Mouse (Mus musculus) cerebellum, postnatal 36 days (tissue): ENCODE results near the gene Fam129b.
A peak's percentile ranks its signal among the peaks of the same experiment; 100 is the strongest.
"Not testable (repeated sequence)": the region's sequence is repeated elsewhere in the genome, so short reads cannot be mapped to it uniquely, and the experiment has no call there.

Experiments
- DNase-seq, 2 experiments: peaks; one replicate each; pipeline ENCODE4 v3.0.0; 2021 to 2022; ENCODE audit warnings: mixed read lengths in 2 of 2

The Fam129b gene

GRCm38 (mm10) chr2:32875675-32876489 lies at the start of gene Fam129b:
Fam129b (plus strand) TSS chr2:32876114.
- DNase-seq, result peak; percentile 72 to 79

- DNase-seq, result no peak
These were observed 46.8 kb upstream of the Fam129b start for GRCm38 (mm10) chr2:32828979-32829676.

GRCm38 (mm10) chr2:32834496-32834895 lies 41.4 kb upstream of the Fam129b start:
- no peak for DNase-seq

GRCm38 (mm10) chr2:32835588-32835987 lies 40.3 kb upstream of the Fam129b start:
- no peak for DNase-seq

DNA sequence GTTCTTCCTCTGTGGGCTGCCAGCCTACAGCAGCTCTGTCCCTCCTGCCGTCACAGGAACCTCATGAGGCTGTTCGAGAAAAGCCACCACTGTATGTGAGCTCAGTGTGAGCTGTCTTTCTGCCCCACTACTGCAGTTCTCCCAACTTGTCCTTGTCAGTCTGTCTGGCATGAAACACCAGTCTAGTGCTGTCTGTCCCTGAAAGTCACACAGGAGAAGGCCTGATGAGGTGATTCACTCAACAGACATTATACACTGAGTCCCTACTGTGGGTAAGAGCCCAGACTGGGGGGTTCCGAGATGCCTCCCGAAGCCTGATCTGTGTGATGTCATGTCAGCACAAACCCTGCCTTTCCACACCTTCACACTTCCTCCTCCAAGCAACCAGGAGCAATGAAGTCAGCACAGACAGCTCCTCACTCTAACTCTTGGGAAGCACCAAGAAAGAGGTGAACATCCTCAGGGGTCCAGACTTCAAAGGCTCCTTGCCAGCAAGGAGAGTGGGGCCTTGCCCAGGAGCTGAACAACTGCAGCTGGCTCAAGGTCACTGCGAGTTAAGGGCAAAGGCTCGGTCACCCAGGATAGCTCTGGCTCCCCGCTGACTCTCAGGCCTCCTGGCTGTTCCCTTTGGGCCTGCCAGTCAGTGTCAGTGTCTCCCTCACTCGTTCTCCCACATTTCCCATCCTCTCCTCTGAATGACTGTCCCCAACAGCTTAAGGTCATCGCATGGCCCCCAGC lies 37.6 kb upstream of the Fam129b start:
- DNase-seq, result no peak

DNA sequence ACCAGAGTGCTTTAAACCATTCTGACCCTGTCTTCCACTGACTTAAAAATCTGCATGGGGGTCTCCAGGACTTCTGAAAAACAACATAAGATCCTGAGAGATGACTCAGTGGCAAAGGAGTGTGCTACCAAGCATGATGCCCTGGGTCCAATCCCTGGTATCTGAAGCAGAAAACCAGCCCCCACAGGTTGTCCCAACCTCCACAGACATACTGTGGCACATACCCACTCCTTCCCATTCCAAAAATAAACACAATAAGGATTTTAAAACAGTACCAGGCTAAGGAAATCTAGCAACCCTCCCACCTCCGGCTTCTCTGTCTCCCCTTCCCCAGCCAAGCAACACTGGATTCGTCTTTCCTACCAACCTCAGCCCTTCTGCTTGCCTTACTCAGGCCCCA lies 36.7 kb upstream of the Fam129b start:
- DNase-seq, result no peak

DNA sequence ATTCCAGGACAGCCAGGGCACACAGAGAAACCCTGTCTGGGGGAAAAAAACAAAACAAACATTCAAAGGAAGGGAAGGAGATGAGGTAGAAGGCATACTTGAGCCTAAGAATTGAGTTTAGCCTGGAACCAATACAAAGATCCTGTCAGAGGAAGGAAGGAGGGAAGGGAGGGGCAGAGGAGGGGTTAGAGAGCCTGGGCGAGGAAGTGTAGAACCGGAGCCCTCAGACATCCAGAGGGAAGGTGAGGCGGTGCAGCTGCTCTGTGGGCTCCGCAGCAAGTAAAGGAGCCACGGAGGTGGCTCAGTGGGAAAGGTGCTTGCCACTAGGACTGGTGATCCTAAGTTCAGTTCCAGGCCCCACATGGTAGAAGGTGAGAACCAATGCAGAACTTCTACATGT lies 34.8 kb upstream of the Fam129b start:
- DNase-seq, result no peak

DNA sequence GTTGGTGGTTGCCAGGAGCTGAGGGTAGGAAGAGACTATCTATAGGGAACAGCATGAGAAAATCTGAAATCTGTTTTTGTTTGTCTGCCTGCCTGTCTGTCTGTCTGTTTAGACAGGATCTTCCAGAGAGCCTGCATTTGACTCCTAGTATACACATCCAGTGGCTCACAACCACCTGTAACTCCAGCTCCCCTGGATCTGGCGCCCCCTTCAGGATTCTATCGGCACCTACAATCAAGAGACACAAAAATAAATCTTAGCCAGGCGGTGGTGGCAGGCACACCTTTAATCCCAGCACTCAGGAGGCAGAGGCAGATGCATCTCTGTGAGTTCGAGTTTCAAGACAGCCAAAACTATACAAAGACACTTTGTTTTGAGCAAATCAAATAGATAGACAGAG lies 33.4 kb upstream of the Fam129b start:
- no peak for DNase-seq

DNA sequence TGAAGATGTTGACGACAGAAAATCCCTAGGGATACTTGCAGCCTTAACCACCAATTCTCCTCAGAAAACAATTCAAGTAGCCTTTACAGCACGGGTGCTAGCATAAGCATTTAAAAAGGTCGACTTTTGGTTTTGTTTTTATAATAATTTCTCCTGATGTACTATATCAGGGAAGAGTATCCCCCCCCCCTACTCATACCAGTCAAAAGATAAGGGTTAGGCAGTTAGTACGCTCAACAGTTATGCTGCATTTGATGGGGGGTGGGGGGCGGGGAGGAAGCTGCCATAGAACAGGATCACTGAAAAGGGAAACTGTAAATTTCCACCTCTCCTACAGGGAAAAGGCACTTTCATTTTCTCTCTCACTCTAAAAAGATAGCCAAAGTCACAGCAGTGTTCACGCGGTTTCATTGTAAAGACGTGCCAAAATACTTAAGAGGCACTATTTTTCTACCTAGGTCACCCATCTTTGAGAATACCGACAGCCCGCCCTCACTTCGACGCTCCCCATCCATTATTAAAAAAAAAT lies 30.3 kb upstream of the Fam129b start:
- no peak for DNase-seq

GRCm38 (mm10) chr2:32846101-32846804 lies 29.7 kb upstream of the Fam129b start:
- DNase-seq, result peak; percentile 76 to 80

GRCm38 (mm10) chr2:32846805-32847467 lies 29.0 kb upstream of the Fam129b start, which contains the start of gene Stxbp1:
Stxbp1 (minus strand) TSS chr2:32847245.
- DNase-seq, result peak; percentile 88 to 95

DNA sequence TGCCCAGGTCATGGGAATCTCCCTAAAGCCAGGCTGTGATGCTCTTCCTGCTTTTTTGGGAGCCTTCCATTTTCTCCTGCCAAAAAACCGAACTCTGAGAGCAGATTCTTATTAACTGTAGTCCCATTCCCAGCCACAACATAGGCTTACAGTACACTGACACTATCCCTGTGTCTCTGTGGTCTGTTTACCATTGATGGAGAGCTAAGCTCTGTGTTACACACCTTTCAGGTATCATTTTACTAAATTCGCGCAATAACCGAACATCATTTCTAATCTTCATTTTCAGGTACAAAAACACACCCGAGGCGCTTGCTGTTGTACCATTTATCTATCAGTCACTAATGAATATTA lies 28.5 kb upstream of the Fam129b start:
- no peak for DNase-seq

DNA sequence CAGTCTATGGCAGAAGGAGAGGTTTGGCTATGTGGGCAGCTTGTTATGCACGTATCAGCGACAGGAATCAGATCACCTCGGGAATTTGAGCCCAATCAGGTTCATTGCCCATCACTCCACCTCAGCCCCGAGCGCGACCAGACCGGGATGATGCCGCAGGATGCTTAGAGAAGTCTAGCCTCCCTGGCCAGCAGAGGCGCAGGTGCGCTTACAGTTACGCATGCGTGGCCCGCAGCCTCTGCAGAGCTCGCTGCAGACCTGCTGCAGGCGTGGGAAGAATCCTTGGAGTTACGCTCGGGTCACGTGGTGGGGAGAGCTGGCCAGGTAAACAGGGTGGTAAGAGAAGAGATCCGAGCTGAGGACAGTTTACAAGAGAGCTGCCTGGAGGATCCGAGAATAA lies 23.8 kb upstream of the Fam129b start:
- DNase-seq, result peak; percentile 89 to 93

DNA sequence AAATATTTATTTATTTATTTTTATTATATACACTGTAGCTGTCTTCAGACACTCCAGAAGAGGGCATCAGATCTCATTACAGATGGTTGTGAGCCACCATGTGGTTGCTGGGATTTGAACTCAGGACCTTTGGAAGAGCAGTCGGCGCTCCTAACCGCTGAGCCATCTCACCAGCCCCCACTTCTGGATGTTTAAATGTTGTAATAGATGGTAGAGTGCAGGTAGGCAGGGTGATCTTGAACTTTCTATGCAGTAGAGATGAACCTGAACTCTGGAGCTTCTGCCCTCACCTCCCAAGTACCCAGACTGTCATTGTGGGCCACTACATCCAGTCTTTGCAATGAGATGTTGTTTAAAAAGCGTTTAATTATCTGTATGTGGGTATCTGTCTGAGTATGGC lies 22.2 kb upstream of the Fam129b start:
- not testable (repeated sequence) for DNase-seq

DNA sequence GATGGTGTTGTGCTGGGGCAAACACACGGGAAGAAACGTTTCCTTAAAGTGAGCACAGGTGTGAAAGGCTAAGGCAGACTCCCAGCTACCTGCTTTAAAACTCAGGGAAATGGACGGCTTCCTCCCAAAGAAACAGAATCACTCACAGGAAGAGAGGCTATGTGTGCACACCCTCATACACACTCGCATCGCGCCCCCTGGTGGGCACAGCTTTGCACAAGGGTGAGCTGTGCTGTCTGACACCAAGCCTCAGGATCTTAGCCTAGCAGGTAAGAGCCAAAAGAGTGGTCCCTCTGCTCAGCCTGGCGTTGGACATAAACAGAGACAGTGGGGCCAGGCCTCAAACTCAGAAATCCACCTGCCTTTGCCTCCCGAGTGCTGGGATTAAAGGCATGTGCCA lies 21.7 kb upstream of the Fam129b start:
- peak; percentile 96 to 97 for DNase-seq

DNA sequence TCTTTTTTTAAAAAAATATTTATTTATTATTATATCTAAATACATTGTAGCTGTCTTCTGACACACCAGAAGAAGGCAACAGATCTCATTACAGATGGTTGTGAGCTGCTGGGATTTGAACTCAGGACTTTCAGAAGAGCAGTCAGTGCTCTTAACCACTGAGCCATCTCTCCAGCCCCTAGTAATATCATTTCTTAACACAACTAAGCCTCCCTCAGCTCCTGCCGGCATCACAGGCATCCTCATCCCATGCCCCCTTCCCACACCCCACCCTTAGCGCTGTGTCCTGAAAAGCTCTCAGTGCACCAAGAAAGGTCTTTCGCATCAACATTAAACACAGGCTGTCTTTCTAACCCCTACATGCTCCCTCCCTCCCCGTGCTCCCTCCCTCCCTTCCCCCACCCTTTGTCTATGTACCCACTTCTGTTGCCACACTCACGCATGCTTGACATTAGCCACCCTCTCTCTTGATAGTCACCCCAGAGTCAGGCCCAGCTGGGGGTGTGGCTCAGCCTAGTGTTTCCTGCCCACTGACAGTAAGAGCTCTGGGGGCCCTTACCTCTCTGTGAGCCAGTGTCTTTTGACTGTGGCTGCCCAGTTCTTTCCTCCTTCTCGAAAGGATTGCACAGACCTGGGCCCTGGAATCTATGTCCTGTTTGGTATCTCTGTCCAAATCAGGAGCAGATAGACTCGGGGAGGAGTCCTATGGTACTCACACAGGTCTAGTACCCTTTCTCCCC lies 20.7 kb upstream of the Fam129b start:
- no peak for DNase-seq

GRCm38 (mm10) chr2:32855790-32856465 lies 20.0 kb upstream of the Fam129b start:
- DNase-seq, result no peak

- peak; percentile 74 to 81 for DNase-seq
These were observed 18.3 kb upstream of the Fam129b start for GRCm38 (mm10) chr2:32857584-32857983.

DNA sequence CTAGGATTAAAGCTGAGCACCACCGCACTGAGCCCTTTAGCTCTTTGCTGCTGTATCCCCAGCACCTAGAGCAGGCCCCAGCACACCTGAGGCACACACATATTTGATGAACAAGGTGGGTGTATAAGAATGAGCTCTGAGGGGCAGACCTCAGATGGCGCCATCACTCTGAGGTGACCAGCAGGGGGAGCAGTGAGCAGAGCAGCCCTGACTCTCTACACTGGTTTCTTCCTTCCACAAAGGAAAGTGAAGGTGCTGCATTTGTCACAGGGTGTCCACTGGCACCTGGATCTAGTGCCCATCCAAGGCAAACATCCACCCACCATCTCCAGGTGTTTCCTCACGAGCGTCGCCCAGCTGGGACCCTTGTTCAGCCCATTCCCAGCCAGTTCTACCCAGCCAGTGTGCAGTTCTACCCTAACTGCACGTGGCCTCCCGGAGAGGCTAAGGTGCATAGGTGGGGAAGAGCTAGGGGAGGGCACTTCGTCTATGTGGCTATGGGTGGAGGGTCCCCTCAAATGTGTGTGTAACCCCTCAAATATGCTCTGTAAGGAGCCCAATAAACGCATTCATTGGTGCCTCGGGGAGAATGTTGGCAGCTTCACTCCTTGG lies 16.8 kb upstream of the Fam129b start:
- DNase-seq, result peak; percentile 72 to 73

DNA sequence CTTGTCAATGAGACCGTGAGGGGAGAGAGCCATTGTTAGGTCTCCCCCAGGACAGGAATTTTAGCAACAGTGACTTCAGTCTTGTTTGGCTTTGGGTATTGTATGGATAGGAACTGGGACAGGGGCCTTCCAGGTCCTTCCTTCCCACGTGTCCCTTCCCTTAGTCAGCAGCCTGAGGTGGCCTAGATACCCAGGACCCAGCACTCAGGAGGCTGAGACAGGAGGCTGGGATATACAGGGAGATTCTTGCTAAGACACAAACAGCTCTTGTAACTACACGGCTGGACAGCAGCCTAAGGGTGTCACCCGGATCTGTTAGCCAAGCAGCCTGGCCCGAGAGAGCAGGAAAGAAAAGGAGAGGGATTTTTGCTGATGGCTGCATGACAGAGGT lies 16.3 kb upstream of the Fam129b start:
- DNase-seq, result no peak
